Mouse (Mus musculus) cerebellum, postnatal 36 days (tissue): Measurements from ENCODE around the gene Myzap.

Source experiments
- DNase-seq, 2 experiments: peaks; one replicate each; pipeline ENCODE4 v3.0.0; 2021 to 2022; ENCODE audit warnings: mixed read lengths in 2 of 2

Myzap gene

DNA sequence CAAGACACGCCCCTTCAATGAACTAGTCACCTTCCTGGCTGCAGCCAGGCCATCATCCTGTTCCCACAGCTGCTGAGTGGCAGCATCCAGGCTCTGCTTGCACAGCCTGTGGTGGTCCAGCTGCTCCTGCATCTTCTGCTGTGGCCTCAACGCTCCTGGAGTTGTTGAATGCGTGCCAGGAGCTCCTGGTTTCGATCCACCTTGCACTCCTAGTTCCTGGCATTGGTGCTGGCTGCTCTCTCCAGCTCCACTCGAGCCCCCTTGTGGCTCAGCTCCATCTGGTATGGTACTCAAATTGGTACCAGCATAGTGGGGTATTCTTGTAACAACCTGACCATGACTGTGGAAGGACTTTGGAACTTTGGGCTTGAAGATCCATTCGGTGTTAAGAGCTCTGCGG is 7.7 kb upstream of the Myzap start:
- no peak for DNase-seq

DNA sequence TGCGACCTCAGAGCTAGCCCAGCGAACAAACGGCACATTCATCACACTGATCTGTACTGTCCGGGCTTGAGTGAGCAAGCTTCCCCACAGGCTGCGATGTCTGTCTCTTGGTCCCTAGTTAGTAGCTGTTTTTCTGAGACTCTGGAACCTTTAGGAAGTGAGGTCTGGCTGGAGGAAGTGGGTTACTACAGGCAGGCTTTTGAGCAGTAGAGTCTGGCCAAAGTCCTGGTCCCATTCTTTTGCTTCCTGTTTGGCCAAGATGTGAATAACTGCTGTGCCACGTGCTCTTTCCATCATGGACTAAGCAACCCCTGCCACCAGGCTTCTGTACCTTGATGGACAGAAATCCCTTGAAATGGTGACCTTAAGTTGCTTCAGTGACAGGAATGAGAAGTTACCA is 4.7 kb upstream of the Myzap start:
- no peak for DNase-seq

DNA sequence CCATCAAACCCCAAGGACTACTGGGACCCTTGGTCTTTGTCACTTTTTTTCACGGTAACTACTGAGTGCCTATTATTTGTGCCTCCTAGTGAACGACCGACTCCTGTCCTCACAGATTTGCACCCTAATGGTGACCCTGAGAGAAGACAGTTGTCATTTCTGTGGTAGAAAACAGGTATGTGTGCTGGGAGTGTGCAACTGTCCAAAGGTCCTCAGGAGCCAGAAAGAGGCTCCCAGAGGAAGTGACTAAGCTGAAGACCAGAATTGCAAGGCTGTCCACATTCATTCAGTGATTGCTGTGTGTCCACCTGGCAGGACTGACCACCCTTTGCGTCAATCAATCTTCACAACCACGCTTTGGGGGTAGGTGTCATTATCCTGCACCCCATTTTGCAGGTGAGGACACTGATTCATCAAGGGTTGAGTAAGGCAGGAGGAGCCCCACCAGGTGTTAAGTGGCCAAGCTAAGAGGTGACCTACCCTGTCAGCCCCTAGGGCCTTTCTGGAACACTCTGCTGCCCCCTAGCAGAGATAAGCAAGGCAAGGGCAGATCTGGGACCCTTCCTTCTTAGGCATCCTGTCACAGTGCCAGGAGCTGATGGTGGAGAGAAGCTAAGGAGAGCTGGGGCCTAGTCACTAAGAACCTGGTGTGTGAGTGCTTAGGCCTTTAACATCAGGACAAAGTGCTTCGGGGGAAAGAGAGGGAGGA is 571 bp upstream of the Myzap start:
- no peak for DNase-seq

DNA sequence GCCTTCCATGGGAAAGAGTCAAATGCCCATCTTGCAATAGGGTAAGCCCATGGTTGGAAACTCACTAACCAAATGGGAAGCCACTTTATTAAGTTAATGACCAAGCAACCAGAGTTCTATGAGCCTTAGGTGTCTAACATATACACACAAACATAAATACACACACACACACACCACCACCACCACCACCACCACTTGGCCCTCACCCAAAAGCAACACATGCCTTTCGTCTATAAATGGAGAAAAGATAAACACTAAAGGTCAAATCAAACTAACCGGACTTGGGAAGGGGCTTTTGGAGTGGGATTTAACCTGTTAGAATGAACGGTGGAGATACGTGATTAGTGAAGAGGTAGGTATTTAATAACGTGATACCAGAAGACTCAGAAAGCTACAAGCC is 1.1 kb downstream of the Myzap start:
- no peak for DNase-seq

DNA sequence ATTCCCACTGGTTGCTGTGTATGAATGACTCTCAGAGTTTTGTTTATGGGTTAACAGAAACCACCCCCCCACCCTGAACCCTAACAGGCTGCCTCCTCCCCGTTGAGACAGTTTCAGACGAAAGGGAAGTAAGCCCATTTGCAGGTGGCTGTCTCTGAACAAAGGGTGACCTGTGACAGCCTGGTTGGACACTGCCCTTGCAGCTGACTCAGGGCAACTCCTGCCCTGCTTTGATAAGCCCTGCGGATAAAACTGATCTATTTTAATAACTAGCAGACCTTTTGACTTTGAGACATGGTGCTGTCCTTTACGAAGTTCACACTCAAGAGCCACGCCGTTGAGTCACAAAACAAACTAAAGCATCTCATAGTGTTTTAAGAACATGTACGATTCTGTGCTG is 2.4 kb downstream of the Myzap start:
- DNase-seq, result no peak

DNA sequence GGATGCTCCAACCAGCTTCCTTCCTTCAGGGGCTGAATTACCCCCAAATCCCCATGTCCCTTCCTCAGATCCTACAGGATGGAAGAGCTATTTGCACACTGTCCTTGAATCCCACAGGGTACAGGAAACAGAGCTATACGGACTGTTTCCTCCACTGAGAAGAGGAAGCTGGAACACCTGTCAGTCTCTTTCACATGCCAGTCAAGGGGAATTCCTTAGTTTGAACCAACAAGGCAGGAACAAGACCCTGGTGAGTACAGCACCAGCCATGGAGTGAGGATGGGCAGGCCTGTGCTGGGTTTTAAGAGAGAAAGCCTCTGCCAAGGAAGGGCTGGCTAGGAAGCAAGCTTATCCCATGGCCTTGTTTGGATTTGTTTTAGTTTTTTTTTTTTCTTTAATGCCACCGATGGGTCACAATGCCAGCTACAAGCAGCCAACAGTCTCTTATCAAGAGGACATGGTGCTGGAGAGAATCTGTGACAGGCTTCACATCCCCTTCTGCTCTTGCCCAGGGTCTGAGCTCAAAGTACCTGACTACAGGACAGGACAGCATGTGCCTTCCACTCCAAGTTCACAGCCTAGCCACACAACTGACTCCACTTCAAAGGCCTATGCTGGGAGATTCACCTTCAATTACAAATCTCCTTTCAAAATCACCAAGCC is 3.1 kb downstream of the Myzap start:
- no peak for DNase-seq

DNA sequence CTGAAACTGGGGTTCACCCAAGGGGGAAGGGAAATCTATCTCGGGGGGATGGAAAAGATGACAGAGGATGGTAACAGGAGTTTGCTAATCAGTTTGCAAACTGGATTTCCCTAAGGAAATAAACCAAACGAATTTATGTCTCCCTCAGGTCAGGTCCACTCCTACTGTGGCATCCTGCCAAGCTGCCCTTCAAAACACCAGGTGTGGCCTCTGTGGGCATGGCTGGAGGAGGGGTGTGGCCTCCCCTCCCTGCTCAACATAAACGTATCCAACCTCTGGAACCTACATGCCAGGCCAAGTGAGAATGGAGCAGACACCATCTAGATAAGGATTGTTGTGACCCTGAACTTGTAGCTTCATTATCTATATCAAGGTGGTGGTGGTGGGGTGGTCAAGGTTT is 5.8 kb downstream of the Myzap start:
- no peak for DNase-seq

DNA sequence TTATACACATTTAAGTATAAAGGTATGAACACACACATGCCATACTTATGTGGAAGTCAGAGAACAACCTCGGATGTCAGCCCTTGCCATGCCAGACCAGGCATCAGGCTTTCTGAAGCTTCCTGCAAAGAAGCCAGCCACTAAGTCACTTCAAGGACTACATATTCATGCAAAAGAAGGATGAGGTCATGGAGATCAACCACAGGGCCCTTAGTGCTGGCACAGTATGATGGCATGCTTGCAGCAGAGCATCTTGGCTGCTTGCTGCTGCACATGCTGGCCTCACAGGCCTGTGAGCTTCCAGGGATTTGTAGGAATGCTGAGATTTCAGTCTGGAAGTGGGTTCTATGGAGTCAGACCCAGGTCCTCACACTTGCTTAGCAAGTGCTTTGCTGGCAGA is 9.4 kb downstream of the Myzap start:
- DNase-seq, result no peak

DNA sequence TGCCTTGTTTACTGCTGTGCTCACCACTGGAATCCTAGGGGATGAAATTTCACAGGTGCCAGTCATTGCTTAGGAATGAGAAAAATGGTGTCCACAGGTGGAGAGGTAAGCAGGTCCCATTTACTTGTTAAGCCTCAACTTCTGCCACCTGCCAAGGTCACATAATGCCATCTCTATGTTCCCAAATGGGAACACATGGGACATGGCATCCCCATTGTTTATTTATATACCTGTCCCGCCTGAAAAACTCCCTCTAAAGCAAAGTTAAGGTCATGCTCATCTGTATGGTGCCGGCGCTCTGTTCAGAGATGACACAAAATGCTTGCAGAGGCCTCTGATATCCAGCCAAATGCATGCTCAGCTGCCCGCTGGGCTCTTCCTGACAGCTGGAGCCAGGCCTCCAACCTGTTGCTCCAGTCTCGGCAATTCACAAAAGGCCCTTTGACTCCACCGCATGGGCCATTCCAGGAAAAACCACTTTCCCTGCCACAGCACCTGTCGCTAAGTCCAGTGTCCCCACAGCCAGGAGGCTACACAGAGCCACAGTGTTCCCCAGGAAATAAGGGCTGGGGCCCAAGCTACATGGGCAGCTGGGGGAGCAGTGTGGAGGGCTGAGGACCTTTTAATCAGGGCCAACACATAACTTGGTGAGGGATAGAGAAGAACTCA is 13.1 kb downstream of the Myzap start:
- DNase-seq, result no peak

DNA sequence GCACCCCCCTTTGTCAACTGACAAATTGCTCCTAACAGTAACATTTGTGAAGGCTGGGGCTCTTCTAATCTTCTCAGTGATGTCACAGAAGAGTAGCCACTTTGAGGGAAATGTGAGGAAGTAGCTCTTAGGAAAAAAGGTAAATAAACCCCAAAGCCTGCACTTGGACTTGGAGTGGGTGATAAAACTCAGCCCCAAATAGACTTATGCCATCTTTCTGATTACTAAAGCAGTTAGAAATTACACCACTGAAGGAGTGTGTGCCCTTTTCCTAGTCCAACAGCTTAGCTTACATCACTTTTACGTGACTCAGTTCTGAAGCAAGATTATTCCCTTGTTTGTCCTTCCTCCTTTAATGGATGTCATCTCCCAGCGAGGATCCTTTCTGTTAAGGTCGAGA is 17.7 kb downstream of the Myzap start:
- DNase-seq, result no peak

DNA sequence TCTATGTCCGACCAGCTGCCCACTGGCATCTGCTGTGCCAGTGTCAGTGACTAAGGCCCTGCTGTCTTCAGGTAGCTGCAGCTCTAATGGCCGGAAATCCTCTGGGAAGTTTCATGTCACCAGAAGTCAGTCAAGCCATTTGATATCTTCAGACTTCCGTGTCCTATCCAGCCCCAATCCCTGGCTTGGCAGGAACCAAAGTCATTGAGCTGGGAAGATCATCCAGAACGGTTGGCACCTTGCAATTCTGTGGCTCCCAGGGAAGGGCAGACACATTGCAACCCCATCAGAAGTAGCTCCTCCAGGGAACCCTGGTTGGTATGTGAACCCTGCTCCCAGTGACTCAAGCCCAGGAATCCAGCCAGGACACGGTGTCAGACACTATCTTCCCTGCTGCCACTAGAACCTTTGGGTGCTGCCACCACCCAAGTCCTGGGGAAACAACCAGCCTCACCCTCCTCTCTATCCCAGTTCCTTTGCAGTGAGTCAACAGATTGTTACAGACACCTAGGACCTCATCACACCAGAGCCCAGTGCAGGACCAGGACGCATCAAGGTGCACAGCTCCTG is 18.3 kb downstream of the Myzap start:
- DNase-seq, result no peak

DNA sequence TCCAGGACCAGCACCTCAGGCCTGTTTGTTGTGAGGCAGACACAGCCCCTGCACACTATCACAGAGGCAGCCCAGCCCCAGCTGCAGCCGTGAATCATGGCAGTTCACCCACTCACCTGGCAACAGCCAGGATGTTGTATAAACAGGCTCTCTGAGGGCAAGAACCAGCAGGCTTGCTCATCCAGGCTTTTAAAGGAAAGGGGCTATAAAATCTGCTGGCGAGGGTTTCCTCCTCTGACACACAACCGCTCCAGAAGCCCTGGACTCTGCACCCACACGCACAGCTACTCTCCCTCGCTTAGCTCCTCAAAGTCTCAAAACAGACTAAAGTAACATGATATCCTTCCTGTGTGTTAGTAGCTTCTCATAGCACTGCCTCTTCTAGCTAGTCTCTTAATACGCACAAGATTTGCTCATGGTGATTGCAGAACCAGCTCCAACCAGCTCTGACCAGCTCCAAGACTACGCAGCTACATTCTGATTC is 21.0 kb downstream of the Myzap start:
- no peak for DNase-seq

DNA sequence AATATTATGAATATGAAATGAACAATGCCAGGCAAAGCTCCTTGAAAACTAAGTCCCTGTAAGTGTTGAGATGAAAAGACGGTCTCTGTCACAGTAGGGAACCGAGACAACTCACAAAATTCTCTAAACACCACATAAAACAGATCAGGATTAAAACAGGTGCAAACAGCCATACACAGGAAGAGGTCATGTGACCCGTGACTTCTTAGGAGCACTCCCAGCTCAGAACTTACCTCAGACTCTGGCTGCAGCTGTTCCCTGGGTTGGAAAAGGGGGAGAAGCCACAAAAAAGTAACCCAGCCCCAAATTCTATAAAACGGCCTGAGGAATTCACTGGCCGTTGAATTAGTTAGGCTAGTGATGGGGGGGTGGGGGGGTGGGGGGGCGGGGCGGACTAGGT is 22.0 kb downstream of the Myzap start:
- no peak for DNase-seq

DNA sequence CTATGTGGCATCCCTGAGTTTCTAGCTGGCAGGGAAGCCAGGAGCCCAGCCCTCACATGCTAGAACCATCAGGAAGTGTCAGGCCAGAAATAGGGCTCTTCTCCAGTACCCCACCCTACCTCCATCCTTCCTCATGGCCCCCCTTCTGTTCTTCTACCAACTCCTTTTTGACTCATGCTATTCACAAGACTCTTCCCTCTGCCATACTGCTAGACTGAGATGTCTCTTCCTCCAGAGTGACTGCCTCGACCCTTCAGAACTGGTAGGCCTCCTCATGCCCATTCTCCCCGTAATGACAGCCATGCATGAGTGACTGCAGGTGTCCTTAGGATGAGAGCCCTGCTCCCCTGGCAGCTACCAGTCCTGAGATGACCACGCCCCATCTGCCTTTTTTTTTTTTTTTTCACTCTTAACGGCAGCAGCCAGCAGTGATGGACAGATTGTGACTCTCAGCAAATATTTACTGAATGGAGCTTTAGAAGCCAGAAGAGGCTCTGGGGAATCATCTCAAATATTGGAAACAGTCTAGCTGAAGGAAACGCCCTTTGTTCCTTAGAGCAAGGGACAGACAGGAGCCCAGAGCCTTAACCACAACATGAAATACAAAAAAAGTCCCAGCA is 23.7 kb downstream of the Myzap start:
- DNase-seq, result no peak

DNA sequence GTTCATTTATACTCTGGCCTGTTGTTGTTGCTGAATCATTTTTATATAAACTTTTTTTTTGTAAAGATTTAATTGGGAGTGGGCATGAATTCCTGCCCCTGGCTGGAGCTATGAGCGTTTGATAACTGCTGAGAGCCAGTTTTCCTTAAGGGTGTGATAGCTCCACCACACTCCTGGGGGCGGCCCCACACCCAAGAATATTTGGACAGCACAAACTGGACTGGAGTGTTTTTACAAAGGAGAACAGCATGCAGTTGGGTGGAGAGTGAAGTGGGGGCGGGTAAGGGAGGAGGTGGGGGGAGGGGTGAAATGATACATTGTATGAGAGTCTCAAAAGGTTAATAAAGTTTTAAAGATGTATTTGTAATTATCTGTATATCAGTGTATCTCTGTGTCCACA is 24.8 kb downstream of the Myzap start:
- no peak for DNase-seq

DNA sequence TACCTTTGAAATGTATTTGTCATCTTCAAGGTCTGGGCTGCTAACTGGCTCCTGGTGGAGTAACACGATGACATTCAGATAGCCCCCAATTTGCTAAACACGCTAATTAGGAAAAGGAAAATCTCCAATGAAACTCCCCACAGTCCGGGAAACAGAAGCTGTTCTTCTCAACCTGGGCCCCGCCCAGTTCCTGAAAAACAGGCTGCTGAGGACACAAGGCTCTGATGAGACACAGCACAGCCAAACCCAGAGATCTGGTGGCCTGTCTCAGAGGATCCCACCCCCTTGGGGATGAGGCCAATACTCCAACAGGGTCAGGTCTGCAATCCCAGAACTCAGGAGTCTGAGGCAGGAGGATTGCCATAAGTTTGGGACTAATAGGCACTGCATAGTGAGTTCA is 25.4 kb downstream of the Myzap start:
- no peak for DNase-seq

DNA sequence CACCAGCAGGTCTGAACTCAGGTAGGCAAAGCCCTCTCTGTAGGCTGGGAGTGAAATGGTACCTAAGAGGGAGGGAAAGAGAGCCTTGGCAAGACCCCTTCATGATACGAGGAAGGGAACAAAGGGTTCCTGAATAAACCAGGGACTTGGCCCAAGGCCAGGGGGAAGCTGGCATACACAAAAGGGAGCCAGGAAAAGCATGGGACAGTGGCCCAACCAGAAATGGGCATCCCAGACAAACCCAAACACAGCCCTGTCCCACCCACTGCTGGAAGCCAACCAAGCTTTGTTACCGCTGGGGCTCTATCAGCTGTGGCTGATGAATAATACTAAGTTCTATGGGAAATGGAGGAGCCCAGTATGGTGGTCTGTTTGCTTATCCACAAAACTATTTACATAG is 34.4 kb downstream of the Myzap start:
- peak; percentile 10 to 11 for DNase-seq

DNA sequence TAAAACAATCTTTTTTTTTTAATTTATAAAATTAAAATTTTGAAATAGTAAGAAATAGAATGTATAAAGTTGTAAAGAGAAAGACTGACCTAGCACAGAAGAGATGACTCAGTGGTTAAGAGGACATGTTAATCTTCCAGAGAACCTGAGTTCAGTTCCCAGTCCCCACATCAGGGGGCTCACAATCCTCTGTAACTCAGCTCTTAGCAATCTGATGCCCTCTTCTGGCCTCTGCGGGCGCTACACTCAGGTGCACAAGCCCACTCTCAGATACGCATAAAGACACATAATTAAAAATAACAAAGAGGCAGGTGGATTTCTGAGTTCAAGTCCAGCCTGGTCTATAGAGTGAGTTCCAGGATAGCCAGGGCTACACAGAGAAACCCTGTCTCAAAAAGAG is 38.2 kb downstream of the Myzap start:
- no peak for DNase-seq

DNA sequence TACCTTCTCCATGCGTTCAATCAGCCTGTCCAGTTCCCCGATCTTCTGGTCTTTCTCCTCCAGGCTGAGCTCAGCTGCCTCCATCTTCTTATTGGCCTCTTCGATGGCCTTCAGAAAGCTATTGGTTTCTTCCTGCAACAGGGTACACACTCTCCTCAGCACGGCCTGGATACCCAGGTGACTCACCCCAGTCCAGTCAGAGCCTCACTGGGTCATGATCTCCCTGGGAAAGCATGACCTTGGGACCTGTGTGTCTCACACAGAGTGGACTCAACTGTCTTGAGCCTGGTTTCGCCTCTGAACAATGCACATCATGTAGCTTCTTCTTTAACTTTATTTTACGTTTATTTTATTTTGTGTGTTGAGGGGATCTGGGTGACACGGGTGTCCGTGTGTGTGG is 42.0 kb downstream of the Myzap start:
- DNase-seq, result no peak

DNA sequence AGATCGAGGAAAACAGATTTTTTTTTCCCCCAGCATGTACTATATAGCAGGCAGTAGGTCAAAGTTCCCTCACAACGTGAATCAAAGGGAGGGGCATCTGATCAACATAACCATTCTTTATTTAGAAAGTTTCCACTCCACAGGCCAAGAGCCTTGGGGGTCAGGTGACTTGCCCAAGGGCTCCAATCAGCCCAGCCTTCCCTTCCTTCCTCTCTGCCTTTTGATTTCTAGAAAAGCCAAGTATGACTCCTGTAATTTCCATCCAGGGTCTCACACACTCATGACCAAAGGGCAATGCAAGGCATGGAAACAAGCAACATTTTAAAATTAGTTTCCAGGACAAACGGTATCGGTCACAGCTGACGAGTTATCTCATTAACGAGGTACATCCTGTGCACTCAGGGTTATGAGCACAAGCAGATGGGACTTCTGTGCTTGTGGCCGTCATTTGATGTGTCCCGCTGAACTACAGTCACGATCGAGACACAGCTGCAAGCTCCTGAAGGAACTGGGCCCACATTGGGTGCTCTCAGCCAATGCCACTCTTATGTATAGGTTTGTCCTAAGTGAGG is 44.4 kb downstream of the Myzap start:
- no peak for DNase-seq

DNA sequence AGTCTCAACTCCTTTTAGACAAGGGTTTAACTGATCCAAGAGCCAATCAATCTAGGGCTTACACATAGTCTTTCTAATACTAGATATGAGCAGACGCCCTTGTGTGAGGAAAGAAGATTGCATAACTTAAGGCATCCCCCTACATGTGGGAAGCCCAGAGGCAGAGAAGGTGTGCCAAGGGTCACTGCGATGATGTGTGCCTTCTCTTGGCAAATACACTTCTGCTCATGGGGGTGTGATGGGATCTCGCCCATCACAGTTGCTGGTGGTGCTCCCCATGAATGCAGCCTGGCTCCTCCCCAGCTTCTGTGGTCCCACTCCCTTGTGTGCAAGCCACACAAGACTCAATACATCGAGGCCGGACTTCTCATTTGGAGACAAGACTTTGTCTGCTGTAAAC is 47.3 kb downstream of the Myzap start:
- no peak for DNase-seq

DNA sequence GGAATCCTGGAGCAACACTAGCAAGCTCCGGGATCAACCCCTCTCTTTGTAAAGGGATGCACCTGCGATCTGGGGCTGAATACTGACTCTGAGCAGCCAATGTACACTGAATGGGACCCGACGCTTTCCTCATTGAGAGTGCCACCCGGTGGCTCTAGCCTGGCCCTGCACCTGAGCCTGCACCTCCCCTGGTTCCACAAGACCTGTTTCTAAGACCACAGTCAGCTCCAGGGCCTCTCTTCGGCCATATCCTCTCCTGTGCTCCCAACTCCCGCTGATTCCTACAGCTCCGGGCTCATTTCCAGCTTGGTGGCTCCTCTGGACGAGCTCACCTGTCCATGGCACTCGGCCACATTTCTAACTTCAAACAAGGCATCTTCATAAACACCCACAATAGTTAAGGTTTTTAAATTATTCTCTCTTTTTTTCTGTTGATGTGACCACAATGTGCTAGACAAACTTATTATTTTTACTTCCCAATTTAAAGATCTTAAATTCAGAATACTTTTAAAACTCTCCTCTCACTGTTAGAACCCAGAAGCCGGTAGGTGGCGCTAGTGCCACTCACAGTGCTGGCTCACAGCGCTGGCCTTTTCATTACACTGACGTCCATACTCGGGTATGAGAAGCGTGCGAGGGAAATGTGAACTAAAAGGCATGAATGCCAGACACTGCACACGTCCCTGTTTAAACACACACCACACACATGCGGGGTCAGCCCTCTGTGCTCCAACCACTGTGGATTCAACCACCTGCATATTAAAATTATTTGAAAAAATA is 48.5 kb downstream of the Myzap start:
- peak; percentile 75 to 76 for DNase-seq
